Mouse (Mus musculus) layer of hippocampus, adult 9-11 months (tissue): ENCODE data around the gene Hist1h2aa.

Experiments used
- DNase-seq: peaks from one replicate; pipeline ENCODE4 v3.0.0; 2022

Hist1h2aa gene

DNA sequence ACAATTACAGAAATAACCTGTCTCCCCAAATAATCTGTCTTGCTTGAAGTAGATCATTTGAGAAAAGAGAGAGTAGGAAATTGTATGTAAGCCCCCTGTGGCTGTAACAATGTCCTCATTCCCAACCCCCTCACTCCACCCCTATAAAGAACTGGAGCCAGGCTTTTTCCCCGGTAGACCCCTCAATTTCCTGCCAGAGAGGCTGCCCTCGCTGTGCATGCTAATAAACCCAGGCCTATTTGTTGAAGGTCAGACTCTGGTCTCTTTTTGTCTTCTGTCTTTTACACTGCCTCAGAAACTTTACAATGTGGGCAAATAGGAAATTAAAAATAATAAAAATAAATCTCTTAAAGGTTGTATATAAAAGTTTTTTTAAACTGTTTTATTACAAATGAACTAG lies 12.0 kb downstream of the Hist1h2aa start:
- DNase-seq = no peak

DNA sequence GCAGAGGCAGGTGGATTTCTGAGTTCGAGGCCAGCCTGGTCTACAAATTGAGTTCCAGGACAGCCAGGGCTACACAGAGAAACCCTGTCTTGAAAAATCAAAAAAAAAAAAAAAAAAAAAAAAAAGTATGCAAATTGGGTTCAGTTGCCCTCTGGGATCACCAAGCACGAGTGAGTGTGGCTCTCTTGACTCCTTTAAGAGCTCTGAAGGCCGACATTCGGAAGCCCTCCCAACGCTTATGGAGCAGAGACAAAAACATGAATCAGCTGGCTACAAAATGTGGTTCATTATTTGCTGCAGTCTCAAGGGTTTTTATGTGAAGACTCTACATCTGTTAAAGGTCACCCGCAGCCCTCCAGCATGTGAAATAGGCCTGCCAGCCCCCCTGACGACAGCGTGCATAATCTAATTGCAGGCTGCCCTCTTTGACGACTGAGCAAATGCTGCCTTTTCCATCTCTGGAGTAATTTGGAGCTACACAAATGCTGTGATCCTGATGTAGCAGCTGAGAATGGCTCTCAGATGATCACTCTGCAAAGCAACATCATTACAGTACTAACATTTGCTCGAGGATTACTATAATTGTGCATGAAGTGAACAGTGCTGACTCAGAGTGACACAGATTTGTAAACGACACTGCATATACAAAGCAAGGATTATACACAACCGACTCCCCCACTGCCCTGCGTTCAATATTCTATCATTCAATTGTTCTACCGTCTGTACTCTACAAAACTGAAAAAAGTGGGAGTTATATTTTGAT lies 15.4 kb downstream of the Hist1h2aa start:
- no peak for DNase-seq

DNA sequence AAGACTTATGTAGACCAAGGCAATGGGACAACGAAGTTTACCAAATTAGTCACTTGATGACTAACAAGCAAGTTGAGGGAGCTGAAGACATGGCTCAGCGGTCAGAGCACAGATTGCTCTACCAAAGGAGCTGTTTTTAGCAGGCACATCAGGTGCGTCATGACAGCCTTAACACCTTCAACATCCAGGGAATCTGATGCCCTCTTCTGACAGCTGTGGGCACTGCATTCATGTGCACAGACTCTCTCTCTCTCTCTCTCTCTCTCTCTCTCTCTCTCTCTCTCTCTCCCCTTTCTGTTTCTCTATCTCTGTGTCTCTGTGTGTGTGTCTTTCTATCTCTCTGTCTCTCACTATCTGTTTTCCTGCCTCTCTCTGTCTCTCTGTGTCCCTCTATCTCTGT lies 16.7 kb downstream of the Hist1h2aa start:
- DNase-seq = no peak

DNA sequence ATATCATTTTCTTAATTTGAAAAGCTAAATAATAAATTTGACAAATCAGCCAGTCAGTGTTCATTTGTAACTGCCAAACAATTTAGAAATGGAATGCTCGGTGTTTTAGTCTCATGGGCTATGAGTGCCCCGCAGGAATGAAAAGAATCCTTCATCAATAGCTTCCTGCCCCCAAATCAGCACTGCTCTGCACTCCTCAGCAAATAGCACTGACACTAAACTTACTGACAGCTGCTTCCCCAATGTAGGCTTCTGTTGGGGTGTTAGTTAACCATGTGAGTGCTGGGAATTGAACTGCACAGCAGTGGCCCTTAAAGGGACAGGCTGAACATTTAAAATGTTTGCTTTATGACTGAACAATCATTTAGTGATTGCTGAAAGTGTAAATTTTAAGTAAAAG lies 25.5 kb downstream of the Hist1h2aa start:
- DNase-seq = peak; percentile 7

DNA sequence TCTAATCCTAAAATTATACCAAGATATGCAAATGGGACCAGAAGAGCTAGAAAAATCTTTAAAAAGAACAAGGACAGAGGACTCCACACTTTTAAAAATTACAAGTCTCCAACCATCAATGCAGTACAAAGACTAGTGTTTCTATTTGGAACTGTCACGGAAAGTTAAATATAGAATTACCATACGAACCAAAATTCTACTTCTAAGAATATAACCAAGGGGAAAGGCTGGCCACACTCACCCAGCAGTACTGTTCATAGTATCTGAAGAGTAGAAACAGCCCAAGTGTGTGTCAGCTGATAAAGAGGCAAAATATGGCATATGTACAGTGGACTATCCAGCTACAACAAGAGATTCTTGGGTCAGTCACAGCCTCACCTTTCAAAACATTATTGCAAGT lies 30.6 kb downstream of the Hist1h2aa start:
- no peak for DNase-seq

DNA sequence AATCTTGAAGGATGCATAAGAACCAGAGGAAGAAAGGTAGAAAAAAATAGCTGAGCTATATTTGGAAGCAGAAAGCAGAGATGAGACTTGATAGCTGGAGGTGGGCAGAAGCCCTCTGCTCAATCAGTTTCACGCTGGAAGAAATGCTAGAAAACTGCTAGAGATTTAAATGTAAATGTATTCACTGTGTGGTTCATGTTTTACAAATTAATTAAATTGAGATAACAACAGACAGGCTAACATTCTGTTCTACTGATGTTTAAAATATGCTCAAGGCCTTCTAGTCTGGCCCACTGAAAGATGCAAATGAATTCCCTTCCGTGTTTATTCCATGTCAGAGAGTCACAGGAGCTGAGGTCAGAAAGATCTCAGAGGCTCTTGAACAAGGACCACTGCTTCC lies 37.6 kb downstream of the Hist1h2aa start:
- no peak for DNase-seq

DNA sequence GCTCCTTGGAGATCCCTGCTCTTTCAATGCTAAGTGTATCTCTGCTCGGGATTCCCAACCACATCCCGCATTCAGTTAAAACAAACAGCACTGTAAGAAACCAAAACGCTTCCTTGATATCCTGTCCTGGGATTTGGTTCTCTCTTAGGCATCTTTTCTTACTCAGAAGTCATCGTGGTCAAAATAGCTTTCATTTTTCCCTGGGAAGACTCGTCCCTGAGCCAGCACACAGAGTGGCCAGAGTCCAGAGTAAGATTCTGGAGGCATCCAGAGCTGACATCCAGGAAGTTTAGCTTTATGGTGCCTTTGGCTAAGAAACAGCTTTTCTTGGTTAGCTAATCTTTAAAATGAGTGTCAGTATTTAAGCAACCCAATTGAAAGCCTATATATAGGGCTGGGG lies 38.0 kb downstream of the Hist1h2aa start:
- no peak for DNase-seq
